Mouse (Mus musculus) CH12F3 (cell line): ENCODE measurements around the gene Cebpb.

ENCODE experiments used
- in situ Hi-C: fragments of 300-500 bp; cut with MboI; formaldehyde crosslinking; loops from 2 replicates; pipeline ENCODE4 v1.14.3; 2020; ENCODE audit warnings: low sequenced_read_pairs

The Cebpb gene

DNA sequence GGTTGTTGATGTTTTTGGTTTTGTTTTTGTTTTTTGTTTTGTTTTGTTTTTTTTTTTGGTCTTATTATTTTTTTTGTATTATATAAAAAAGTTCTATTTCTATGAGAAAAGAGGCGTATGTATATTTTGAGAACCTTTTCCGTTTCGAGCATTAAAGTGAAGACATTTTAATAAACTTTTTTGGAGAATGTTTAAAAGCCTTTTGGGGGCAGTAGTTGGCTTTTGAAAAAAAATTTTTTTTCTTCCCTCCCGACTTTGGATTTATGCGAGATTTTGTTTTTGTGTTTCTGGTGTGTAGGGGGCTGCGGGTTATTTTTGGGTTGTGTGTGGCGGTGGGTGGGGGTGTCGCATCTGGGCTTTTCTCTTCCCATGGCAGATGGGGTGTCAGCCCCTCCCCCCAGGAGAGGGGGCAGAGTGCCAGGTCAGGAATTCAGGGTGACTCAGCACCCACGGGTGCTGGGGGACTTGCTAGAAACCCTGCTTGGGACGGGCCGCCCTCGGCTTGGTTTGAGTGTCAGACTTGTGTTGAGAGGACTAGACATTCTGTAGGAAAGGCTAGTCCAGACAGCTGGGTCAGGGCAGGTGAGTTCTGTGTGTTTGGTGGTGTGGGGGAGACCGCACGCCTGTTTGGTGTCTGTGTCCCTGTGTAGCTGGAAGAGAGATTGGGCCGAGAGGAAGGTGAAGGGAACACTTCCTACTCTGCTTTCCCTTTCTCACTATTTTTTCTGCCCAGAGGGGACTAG lies 1.7 kb downstream of the Cebpb start:
- in situ Hi-C loops, result no loop called here

DNA sequence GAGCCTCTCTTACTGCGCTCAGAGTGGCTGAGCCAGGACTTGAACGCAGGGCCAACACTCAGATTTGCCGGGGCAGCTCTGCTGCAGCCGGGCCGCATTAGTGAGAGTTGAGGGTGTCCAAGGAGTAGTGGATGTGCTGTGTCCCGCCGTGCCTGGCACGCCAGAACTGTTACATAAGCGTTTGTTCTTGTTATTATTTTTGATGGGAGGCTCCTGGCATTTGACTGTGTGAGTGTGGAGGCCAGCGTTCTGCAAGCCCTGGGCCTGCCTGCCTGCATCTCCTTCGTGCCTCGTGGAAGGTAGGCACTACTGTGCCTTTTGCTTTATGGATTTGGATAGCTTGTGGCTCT lies 2.2 kb downstream of the Cebpb start:
- in situ Hi-C loops, result no loop called here

DNA sequence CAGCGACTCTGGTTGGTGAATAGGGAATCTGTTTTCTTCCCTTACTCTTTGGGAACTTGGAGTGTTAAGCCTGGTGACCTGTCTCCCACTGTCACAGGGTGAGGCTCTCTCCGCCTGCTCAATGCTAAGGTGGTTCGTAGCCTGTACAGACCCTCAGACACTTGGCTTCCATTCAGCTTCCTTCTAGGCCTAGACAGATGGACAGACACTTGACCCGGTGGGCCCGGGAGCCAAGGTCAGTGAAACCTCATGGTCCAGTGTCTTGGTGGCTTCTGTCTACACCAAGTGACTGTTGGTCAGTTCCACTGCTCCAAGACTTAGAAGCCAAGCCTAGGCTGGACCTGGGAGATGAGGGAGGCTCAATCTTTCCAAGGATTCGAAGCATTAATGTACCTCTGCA lies 2.7 kb downstream of the Cebpb start:
- in situ Hi-C loops, result no loop called here

DNA sequence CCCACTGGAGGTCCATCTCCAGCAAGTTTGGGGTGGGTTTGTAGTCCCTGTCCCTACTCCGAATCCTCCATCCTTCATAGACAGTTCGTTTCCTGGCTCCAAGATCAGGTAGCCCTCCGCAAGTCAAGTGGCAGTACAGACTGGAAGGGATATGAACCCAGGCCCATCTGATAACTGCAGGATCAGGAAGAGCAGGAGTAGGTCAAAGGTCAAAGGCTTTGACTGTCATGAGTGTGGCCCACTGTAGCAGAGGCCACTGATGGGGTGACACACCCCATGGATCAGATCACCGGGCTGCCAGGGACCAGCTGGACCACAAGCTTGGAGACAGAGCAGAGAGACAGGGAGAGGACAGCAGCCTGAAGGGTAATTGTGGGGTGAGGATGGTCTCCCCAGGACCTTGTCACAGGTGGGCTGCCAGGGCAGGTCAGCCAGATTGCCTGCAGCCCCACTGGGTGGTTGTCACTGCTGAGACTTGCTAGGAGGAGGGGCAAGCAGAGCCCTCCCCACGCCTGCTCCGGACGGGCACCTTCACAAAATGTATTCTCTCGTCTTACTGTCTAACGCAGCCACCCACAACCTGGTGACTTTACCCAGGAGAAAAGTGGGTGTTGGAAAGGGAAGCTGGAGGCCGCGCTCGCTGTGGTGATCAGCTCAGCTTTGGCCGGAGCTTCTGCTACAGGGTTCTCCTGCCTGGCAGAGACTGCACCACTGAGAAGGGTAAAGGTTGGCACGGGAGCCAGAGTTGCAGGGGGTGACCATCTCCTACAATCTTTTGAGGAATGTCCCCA lies 3.4 kb downstream of the Cebpb start:
- in situ Hi-C loops, result no loop called here

DNA sequence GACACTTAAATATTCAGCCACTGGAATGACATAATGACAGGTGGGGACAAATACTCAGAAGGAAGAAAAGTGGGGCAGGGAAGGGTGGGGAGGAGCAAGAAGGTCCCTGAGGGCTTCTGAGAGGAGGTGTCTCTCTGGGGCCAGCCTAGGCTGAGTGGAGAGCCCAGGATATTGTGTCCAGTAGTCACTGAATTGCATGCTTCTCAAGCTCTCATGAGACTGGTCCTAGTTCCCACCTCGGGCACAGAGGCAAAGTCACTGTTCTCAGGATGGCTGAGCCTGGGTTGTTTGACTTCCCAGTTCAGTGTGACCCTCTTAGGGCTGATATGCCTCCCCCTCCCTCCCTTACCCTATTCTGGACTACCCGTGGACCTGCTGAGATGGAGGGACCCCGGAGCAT lies 4.1 kb downstream of the Cebpb start:
- in situ Hi-C loops, result no loop called here

DNA sequence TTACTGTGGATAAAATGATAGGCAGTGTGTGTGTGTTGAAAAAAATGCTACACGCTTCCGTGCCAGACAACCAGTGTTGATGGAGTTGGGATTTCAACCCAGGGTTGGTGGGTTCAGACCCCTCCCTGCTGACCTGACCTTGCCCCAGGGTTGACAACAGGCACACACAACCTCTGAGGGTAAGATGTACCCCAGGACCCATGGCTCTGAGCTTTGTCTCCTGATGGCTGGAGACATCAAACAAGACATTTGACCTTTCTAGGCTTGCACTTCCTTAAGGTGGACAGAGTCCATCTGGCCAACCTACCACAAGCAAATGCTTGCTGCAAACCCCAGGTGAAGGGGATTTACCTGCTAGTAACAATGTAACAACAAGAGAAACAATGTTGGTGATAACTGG lies 4.8 kb downstream of the Cebpb start:
- in situ Hi-C loops, result no loop called here

DNA sequence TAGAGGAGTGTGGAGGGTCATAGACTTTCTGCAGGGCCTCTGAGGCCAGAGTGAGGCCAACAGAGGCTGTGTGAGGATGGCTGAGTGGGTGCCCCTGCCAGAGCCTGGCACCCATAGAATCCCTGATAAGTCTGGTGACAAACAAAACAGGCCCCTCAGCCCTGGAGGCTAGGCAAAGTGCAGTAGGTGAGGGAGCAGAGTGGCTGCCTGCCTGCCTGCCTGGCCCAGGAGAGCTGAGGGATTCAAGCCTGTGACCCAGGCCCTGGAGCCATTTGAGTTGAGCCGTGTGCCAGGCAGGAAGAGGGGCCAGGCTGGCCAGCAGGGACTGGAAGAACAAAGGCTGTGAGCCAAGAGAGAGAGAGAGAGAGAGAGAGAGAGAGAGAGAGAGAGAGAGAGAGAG lies 5.5 kb downstream of the Cebpb start:
- in situ Hi-C loops, result no loop called here

DNA sequence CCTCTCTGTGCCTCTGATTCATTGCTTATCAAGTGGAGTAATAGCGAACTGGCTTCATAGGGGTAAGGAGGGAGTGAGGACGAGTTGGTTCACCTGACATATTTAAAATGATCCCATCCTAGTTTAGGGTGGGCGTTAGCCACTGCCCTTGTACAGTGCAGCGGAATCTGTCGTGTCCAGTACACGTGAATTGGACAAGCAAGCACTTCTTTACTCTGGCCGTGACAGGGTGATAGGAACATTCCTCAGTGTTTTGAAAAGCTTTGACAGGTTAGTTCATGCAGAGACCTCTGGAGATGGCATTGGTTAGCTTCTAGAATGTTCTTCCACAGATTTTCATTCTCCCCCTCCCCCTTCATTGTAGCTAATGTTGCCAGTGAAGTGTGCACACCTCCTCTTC lies 6.2 kb downstream of the Cebpb start:
- in situ Hi-C loops, result no loop called here

DNA sequence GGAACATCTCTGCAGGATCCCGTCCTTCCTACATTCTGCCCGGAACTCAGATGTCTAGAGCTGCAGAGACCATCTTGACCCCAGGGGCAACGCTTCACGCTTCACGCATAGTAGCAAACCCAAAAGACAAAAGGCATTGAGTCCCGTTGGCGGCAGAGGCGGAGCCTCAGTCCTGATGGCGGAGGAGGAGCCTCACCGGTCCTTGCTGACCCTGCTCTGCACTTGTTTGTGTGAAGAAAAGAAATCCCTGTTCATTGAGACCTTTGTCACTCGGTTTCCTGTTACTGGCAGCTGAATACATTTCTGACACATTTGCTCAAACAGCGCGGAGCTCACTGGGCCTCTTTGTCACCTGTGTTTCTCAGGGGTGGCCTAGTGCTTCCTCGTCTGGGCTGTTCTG lies 6.8 kb downstream of the Cebpb start:
- in situ Hi-C loops, result no loop called here

DNA sequence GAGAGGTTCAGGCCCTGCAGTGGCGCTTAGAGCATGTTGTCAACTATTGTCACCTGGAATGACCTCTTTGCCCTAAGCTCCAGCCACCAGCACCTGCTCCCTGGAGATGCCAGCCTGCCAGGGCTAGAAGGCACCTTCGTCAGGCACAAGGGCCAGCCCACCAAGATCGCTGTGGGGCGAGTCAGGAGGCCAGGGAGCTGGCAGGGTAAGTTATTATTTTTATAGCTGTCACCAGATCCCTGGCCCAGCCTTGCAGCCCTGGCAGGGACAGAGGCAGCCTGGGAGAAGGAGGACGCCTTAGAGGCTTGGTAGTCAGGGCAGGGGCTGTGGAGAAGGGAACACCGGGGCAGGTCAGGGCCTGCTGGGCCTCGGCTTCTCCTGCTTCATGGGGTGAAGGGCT lies 7.4 kb downstream of the Cebpb start:
- in situ Hi-C loops, result no loop called here

DNA sequence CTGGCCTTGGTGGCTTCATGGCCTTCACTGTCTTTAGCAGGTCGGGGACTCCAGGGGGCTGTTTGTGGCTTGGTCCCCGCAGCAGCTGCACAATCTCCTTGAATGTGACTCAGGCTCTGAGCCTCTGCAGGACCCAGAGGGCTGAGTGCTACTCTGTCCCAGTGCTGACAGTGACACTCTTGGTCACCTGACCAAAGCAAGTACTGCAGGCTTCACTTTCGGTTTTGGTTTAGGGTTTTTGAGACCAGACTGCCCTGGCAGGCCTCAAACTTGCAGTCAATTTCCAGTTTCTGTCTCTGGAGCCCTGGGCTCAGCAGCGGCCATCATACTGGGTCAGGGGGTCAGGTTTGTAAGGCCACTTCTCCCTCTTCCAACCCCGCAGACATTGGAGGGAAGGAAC lies 9.2 kb downstream of the Cebpb start:
- in situ Hi-C loops, result no loop called here

DNA sequence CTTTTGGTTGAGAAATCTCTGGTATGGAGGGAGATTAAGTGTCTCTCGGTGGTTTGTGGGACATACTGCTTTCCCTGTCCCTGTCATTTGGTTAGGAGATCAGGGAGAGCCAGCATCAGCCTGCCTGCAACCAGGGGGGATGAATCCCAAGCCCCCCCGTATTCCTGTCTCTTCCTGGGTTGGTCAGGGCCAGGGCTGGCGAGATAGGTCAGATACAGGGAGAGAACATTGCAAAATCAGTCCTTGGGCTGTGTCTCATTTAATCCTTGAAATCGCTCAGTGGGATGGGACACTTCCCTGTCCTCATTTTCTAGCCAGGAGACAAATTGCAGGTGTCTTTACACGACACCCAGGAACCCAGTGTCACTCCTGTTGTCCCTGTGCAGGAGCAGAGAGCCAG lies 11.3 kb downstream of the Cebpb start:
- in situ Hi-C loops, result no loop called here

DNA sequence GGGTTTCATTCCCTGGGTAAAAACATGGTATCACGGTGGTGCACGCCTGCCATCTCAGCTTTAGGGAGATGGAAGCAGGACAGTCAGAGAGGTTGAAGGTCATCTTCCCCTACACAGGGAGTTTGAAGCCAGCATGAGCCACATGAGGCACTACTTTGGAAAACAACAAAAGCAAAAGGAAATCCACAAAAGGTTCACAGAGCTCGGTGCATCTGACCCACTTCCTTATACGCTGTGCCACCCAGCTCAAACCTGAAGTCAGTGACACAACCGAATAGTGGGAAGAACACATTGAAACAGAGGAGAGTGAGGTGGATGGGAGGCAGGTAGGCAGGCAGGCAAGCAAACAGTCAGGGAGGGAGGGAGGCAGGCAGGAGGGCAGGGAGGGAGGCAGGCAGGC lies 12.8 kb downstream of the Cebpb start:
- in situ Hi-C loops, result no loop called here

DNA sequence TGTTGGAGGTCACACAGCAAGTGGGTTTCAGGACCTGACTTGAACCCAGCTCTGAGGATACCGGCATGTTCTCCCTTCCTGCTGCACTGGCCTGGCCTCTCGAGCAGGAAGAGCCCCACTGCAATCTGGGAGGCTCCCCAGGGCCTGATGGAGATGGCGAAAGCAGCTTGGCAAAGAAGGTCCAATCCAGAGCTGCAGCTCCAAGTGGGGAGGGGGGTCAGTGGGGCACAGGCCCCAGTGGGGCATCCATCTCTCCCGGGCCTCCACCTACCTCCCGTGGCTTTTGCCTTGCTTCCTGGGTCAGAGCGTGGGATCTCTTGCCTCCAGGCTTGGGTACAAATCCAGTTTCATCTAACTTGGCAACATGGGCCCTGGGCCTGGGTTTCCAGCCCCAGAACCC lies 13.4 kb downstream of the Cebpb start:
- in situ Hi-C loops, result no loop called here

DNA sequence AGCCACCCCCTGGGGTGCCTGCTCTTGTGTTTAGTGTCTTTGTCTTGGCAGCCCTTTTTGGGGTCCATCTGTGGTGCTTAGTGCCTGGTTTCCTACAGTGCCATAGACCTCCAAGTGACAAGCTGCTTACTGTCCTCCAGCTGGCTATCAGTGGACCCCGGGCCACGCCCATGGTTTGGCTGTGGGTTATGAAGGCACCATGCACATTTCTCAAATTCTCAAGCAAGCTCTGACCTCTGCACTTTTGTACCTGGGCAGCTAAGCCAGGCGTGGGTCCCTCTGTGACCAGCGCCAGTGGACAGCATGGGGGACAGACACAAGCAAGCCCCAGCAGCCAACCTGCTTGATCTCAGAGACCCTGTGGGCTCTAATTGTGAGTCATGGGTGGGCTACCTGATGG lies 15.7 kb downstream of the Cebpb start:
- in situ Hi-C loops, result no loop called here

DNA sequence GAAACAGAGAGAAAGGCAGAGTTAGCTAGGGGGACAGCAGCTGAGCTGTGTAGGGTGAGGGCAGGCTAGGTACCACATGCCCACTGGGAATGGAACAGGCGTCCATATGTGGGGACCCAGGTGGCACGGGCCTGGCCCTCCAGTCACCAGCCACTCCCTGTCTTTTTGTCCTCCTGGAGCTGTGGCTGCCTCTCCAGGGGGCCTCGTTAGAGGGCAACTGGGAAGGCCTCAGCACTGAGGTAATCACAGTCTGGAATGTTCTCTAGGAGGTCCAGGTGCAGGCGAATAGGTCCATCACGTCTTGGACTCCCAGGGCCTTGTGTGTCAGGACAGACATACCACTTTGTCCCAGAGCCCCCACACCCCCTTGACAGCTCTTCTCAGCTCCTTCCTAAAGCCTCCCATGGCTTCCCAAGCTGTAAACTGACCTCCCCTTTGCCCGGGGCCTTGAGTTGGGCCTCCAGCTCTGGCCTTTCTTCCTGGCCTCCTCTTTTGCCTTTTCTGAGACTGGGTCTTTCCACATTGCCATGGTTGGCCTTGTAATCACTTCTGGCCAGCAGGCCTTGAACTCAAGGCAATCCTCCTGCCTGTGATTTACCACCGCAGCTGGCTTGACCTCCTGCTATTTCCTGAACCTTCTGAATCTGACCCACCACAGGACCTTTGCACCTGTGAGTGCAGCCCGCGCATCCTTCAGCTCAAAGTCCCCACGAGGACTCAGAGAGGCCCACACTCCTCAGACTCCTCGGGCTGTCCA lies 17.6 kb downstream of the Cebpb start:
- in situ Hi-C loops, result no loop called here

DNA sequence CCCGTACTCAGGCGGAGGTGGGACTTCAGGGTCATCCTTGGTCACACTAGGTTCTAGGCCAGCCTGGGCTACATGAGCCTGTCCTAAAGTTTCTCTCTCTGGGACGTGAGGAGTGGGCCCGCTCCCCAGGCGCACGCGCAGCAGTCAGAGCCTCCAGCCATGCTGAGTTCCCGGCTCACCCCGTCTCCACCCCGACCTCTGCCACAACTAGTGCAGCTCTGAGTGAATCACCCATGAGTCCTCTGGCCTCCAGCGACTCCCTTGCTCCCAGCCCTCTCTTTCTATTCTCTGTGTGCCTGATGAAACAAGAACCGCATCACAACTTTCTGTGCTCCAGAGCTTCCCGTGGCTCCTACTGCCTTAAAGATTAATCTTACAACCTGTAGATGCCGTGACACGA lies 19.7 kb downstream of the Cebpb start:
- in situ Hi-C loops, result no loop called here

DNA sequence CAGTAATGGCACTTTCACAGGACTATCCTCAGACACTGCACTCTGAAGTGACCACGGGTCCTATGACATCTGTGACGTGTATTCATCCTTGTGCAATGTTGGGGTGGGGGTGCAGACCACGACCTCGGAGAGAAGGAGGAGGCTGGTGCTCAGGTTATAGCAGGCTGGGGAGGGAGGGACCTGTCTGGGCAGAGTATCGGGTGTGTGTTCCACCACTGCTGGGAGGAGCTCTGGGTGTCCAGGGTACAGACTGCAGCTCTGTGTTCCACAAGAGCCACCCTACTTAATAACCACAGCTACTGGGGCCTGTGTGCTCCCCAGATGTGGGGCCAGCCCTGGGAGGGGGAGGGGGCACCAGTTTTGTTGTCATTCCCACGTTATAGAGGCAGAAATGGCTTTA lies 21.3 kb downstream of the Cebpb start:
- in situ Hi-C loops, result no loop called here

DNA sequence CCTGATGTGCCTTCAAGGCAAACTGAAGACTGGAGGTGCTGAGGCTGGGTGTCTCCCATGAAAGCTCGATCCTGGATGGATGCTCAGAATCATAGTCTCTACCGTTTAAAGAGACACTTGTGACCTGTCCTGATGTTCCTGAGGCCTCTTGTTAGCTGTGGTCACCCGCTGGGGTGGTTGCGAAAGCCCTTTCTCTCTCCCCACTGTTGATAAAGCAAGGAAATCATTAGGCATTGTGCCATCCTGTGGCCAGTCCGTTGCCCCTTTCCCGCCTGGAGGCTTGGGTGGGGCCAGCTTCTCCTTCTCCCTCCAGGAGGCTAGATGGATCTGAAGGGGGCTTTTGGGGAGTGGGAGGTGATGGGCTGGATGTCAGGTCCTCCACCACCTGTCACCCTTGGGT lies 21.9 kb downstream of the Cebpb start:
- in situ Hi-C loops, result no loop called here

DNA sequence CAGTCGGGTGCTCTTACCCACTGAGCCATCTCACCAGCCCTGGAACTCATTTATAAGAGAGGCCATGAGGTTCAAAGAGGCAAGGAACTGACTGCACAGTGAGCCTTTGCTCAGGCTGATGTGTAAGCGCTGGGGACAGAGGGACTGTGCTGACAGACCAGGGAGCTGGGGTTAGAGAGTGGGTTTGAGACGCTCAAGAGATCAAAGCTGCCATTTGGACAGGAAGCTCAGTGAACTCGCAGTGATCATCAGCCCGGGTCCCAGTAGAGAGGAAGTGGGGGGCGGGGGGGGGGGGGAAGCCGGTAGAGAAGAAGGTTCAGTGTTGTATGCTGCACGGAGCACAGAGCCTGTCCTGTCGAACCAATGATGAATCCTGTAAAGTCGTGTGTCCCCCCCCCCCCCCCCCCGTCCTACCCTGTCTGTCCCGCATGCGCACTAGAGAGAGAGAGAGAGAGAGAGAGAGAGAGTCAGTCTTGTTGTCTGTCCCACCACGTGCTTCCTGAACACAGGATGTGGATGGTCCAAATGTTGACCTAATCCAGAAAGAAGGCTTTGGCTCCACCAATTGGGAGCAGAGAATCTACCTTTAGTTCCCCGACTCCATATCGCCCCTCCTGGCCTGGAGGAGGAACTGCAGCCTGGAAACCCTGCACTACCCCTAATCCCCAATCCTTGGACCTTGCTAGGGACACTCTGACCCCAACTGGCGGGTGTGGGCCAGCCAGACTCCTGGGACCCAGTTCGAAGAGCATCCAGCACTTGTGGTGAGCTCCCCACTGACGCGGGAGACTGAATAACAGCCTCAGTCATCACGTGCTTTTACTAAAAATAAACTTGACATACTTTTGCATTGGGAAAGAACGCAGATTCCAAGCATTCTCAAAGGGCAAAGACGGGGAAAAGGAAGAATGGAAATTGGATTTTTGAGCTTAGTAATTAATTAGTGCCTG lies 24.4 kb downstream of the Cebpb start:
- in situ Hi-C loops, result no loop called here

DNA sequence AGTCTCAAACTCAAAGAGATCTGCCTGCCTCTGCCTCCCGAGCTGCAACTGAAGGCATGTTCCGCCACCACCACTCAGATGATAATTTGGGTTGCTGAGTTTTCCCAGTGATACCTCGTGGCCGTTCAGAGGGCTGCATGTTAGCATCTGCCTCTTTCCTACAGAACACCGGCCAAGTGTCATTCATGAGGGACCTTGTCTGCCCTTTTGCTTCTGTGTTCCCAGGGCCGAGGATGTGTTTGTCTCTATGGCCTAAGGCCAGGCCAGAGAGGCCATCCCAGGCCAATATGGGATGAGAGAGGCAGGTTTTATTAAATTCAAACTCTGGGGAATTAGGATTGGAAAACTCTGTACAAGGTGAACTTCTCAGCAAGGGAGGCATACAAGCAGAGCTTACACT lies 25.6 kb downstream of the Cebpb start:
- in situ Hi-C loops, result no loop called here
